Mouse (Mus musculus): ENCODE data around the gene Dcaf15. TPM values are rescaled to one million over a fixed set of nuclear protein-coding genes. Genes with fewer than 3 reads are reported as not detected.

Gene Dcaf15
- polyA plus RNA-seq, 1 experiment from 2014 or later = 8.7 TPM

DNA sequence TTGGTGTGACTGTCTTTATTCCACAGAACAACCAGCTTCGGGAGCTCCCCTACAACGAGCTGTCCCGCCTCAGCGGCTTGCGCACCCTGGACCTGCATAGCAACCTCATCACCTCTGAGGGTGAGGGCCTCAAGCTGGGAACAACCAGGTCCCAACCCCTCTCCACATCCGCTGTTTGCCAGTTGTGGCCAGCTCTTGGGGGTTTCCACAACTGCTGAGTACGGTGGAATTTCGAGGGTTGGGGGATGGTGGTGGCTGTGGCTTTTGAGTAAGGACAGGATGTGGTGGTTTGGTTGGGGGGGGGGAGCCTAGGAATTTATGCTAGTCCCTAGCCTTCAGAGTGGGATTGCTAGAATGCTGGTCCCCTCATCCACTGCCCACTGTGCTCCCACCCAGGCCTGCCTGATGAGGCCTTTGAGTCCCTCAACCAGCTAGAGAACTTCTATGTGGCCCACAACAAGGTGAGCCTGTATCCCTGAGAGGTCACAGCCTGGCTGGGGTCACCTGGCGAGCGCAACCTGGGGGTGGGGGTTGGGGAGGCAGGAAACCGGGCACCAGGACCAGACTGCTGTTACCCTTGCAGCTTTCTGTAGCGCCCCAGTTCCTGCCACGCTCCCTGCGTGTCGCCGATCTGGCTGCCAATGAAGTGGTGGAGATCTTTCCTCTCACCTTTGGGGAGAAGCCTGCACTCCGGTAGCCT, 22.8 kb upstream of the Dcaf15 start:
- no peak overlapping the region for H3K9ac ChIP-seq
- WGBS = 57% methylated on average over 17 of the region's 17 CpGs

DNA sequence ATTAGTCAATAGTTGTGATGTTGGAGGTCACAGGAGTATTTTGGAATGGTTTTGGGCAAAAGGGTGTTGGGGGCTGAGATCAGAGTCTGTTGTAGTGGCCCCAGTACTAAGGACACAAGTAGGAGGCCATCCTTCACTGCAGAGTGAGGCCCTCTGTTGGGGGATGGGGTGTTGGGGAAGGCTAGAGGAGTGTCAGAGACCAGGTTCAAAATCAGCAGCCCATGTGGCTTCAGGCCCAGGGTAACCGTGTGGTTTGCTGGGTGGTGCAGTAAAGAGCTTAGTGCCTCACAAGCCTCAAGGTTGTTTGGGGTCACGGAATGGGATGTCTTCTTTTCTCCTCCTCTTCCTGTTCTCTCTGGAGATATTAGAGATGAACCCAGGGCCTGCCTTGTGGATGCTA, 22.2 kb upstream of the Dcaf15 start:
- 64% methylated on average over 2 of the region's 2 CpGs for WGBS
- no peaks in the 10 kb centered on the region for H3K27me3 ChIP-seq
- H3K4me2 ChIP-seq = no peak overlapping the region
- peaks cover 14% of the 10 kb centered on the region for H3K4me1 ChIP-seq
- no peak overlapping the region for H3K9ac ChIP-seq
- H3K36me3 ChIP-seq = peaks cover 3% of the 10 kb centered on the region; the same call in 1 of the 2 replicates
- ATAC-seq (ENCODE audit: insufficient number of reproducible peaks, low FRiP score, low TSS enrichment, low read depth) = no peak
- H3K9me3 ChIP-seq = no peaks in the 10 kb centered on the region
- H3K27ac ChIP-seq = no peak overlapping the region
- no peak overlapping the region for H3K4me3 ChIP-seq

More for the DNA sequence above, 22.8 kb upstream of the Dcaf15 start:
- Histone ChIP-seq H3K27ac (peak overlapping the region; percentile 59; the same call in 1 of the 2 replicates), H3K4me2 (0 out of 2 replicates have a peak overlapping the region, but pooled peaks have one; percentile 4), H3K4me3 (no peak overlapping the region), H3K4me1 (peaks cover 14% of the 10 kb centered on the region), H3K9me3 (no peaks in the 10 kb centered on the region), H3K27me3 (no peaks in the 10 kb centered on the region), H3K36me3 (peaks cover 9% of the 10 kb centered on the region)
- ATAC-seq (ENCODE audit: insufficient number of reproducible peaks, low FRiP score, low TSS enrichment, low read depth) = no peak

DNA sequence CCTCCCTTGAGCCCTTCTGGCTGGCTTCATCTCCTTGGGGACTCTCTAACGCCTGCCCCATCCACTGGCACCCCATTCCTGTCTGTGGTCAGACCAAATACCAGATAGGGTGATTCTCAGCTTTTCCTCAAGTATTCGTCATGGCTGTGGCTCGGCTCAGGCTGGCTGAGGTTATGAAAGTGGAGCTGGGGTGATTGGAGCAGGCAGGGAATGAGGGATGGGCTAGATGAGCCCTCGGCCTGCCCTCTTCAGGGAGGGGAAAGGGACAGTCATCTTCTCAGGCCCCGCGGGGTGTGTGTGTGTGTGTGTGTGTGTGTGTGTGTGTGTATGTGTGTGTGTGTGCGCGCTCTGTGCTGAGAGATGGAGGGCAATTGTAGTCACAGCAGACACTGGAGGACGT, 21.1 kb upstream of the Dcaf15 start, which contains the start of gene Podnl1:
Podnl1 (plus strand) TSS at position 334 of the 400 bp plus-strand sequence.
- Histone ChIP-seq H3K27ac (no peak within 1 kb of the TSS), H3K36me3 (no peaks in the 10 kb centered on the region), H3K4me2 (no peak within 1 kb of the TSS), H3K9ac (no peak within 1 kb of the TSS), H3K27me3 (no peaks in the 10 kb centered on the region), H3K9me3 (no peaks in the 10 kb centered on the region), H3K4me1 (peaks cover 10% of the 10 kb centered on the region), H3K4me3 (no peak within 1 kb of the TSS)
- ATAC-seq (ENCODE audit: insufficient number of reproducible peaks, low FRiP score, low TSS enrichment, low read depth) = no peak
- 58% methylated on average over 9 of the region's 9 CpGs for WGBS

DNA sequence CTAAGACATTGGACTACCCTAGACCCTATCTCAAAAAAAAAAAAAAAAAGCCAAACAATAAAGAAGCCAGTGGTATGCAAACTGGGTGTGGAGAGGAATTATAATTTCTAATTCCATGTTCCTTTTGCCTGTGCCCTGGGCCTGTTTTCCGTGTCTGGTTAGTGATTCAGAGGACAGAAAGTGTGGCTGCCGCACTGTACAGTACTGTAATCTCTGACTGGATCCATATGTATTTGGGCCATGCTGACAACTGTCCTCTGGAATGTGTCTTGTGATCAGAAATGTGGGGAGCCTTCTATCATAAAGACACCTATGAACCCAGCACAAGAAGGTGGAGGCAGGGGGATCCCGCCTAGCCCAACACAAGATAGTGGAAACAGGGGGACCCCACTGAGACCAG, 17.6 kb upstream of the Dcaf15 start:
- no peak for ATAC-seq (ENCODE audit: insufficient number of reproducible peaks, low FRiP score, low TSS enrichment, low read depth)

DNA sequence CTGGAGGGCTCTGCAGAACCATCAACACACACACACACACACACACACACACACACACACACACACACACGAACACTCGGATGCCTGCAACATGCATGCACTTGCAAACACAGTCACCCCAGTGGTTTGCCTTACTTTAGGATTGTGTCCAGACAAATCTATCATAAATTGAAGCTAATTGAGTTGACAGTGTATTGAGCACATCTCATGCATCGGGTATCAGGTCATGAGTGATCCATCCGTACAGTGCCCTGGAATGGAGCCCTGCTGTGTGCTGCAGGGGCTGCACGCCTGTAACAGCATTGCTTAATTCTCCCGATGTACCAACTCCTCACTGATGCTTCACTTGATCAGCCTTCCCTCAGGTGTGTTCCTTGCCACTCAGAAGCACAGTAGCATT, 11.1 kb upstream of the Dcaf15 start:
- H3K4me2 ChIP-seq = no peak overlapping the region
- no peak overlapping the region for H3K9ac ChIP-seq
- no peaks in the 10 kb centered on the region for H3K27me3 ChIP-seq
- H3K4me3 ChIP-seq = no peak overlapping the region
- H3K9me3 ChIP-seq = no peaks in the 10 kb centered on the region
- WGBS = 70% methylated on average over 6 of the region's 6 CpGs
- H3K4me1 ChIP-seq = no peaks in the 10 kb centered on the region
- H3K36me3 ChIP-seq = no peaks in the 10 kb centered on the region
- no peak for ATAC-seq (ENCODE audit: insufficient number of reproducible peaks, low FRiP score, low TSS enrichment, low read depth)
- H3K27ac ChIP-seq = no peak overlapping the region

More for the DNA sequence above, 17.6 kb upstream of the Dcaf15 start:
- 89% methylated on average over 3 of the region's 3 CpGs for WGBS
- no peaks in the 10 kb centered on the region for H3K9me3 ChIP-seq
- H3K4me2 ChIP-seq = no peak overlapping the region
- 0 out of 2 replicates have a peak, but pooled peaks cover 2% of the 10 kb centered on the region for H3K4me1 ChIP-seq
- H3K9ac ChIP-seq = no peak overlapping the region
- no peaks in the 10 kb centered on the region for H3K27me3 ChIP-seq
- no peak overlapping the region for H3K27ac ChIP-seq
- no peaks in the 10 kb centered on the region for H3K36me3 ChIP-seq
- no peak overlapping the region for H3K4me3 ChIP-seq

DNA sequence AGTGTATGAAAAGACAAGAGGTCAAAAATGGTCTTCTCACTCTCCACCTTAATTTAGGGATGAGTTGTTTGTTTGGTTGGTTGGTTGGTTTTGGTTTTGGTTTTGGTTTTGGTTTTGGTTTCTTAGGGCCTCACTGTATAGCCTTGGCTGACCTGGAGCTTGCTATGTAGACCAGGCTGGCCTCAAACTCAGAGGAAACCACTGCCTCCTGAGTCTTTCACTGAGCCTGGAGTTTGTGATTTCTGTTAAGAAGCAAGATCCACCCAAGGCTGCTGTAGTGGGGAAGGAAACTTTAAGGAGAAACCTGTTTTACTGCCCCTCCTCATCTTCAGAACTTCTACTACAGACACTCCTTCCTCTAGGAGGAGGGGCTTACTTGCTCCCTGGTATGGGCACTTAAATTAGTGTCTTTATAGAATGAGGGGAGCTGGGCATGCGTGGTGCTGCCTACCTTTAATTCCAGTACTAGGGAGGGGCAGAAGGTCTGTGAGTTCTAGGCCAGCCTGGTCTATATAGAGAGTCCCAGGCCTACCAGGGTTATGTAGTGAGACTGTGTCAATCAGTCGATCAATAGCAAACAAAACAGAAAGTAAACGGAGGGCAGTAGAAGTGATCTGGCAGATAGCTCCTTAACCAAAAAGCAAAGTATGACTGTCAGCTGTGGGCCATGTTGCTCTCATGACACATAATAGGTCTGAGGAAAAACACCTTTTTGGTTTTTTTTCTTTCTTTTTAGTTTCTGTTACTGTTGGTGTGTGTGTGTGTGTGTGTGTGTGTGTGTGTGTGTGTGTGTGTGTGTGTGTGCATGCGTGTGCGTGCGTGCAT, 1.9 kb upstream of the Dcaf15 start:
- Histone ChIP-seq H3K9me3 (no peaks in the 10 kb centered on the region), H3K9ac (no peak overlapping the region), H3K4me1 (peaks cover 22% of the 10 kb centered on the region), H3K27ac (no peak overlapping the region), H3K36me3 (peaks cover 15% of the 10 kb centered on the region), H3K27me3 (no peaks in the 10 kb centered on the region), H3K4me3 (no peak overlapping the region), H3K4me2 (no peak overlapping the region)
- WGBS = 83% methylated on average over 6 of the region's 6 CpGs
- ATAC-seq (ENCODE audit: insufficient number of reproducible peaks, low FRiP score, low TSS enrichment, low read depth) = no peak

DNA sequence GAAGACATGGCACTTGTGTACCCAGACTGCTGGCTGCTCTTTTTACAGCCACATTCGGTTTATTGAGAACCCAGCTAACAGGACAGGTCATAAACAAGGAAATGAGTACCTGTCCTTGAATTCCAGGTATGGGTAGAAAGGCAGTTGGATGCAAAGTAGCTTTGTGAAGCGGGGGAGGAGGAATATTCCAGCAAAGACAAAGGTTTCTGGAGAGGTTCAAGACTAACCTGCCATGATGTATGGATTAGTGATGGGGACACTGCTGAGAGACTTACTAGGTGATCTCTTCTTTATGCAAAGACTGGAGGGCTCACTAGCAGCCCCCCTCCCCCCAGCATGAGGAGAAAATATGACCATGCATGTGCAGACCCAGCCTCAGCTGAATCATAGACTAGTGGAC, 1.1 kb upstream of the Dcaf15 start:
- peaks cover 22% of the 10 kb centered on the region for H3K4me1 ChIP-seq
- WGBS = 61% methylated on average over 2 of the region's 2 CpGs
- no peak overlapping the region for H3K27ac ChIP-seq
- no peak for ATAC-seq (ENCODE audit: insufficient number of reproducible peaks, low FRiP score, low TSS enrichment, low read depth)
- H3K4me3 ChIP-seq = no peak overlapping the region
- H3K4me2 ChIP-seq = no peak overlapping the region
- peaks cover 19% of the 10 kb centered on the region for H3K36me3 ChIP-seq
- no peaks in the 10 kb centered on the region for H3K9me3 ChIP-seq
- no peaks in the 10 kb centered on the region for H3K27me3 ChIP-seq
- no peak overlapping the region for H3K9ac ChIP-seq

DNA sequence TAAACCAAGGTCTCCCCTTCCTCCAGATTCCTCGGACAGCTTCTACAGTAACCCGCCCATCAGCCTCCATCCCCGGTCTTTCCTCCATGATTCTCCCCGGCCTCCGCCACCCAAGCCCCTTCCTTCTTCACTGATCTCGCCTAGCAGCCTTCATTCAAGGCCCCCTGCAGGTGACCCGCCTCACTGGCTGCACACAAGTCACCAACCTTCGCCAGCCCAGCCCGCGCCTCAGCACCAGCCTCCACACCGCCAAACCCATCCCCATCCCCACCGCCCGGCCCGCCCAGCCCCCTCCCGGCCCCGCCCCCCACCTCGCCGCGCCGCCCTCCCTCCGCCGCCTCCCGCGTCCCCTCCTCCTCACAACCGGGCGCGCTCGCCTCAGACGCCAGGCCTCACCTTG, 347 bp downstream of the Dcaf15 start:
- peaks cover 29% of the 10 kb centered on the region for H3K36me3 ChIP-seq
- H3K9me3 ChIP-seq = no peaks in the 10 kb centered on the region
- peak; percentile 74 for ATAC-seq (ENCODE audit: insufficient number of reproducible peaks, low FRiP score, low TSS enrichment, low read depth)
- no peaks in the 10 kb centered on the region for H3K27me3 ChIP-seq
- peak overlapping the region; percentile 66 for H3K9ac ChIP-seq
- H3K4me3 ChIP-seq = peak overlapping the region; percentile 70
- H3K4me2 ChIP-seq = peak overlapping the region; percentile 72
- peaks cover 22% of the 10 kb centered on the region for H3K4me1 ChIP-seq
- 0% methylated on average over 13 of the region's 29 CpGs for WGBS
- peak overlapping the region; percentile 91 for H3K27ac ChIP-seq

DNA sequence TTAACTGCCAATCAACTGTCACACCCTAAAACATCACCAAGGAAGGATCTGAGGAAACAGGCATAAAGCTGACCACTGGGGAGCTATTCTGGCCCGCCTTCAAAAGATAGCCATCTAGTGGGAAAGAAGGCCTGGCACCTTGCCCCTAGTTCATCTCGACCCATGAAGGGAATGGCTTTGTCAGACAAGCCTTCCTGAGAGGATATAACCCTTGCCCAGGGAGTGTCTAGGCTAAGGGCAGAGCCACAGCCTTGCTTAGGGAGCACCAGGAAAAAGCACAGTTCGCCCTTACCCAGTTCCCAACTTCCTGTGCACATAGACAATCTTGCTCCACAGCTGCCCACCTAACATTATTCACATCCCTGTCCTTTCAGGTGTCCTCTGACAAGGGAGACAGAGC, 967 bp downstream of the Dcaf15 start:
- Histone ChIP-seq H3K4me2 (peak overlapping the region; percentile 72), H3K27me3 (no peaks in the 10 kb centered on the region), H3K4me3 (peak overlapping the region; percentile 70), H3K27ac (peak overlapping the region; percentile 91; the same call in 1 of the 2 replicates), H3K9me3 (no peaks in the 10 kb centered on the region), H3K36me3 (peaks cover 34% of the 10 kb centered on the region), H3K4me1 (peaks cover 22% of the 10 kb centered on the region), H3K9ac (peak overlapping the region; percentile 66)
- no peak for ATAC-seq (ENCODE audit: insufficient number of reproducible peaks, low FRiP score, low TSS enrichment, low read depth)
- 44% methylated on average over 3 of the region's 3 CpGs for WGBS

DNA sequence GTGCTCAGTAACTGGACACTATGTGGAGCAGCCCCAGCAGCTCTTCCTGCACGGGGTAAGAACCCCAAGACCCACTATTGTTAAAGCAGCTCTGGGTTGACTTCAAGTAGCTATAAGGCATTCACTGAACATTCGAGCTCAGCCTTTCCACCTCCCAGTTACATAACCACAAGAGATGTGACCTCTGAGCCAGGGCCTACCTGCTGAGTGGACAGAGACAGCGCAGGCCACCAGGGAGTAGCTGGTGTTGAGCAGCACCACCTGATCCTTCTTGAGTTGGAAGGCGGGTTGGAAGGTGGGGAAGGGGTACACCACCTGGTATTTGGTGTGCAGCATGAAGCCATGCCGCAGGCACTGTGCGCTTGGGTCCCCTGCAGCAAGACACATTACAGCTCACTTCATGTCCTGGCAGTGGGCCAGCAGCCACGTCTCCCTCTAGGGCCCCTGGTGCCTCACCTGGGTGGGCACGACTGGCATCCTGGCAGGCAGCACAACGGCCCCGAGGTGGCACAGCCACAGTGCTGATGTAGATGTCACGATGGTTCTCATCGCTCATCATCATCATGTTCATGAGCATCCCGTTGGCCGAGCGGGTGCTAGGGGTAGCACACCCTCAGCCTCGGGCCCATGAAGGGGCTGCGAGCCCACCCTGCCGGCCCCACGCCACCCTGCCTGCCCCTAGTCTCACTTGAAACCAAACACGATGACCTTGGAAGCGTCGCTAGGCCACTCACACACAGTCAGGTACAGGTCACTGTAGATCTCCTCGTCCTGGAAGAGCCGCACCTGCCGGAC, 2.9 kb downstream of the Dcaf15 start:
- peaks cover 54% of the 10 kb centered on the region for H3K36me3 ChIP-seq
- peaks cover 22% of the 10 kb centered on the region for H3K4me1 ChIP-seq
- WGBS = 89% methylated on average over 25 of the region's 25 CpGs
- H3K27ac ChIP-seq = no peak overlapping the region; the same call in 1 of the 2 replicates
- H3K4me3 ChIP-seq = no peak overlapping the region
- H3K27me3 ChIP-seq = no peaks in the 10 kb centered on the region
- ATAC-seq (ENCODE audit: insufficient number of reproducible peaks, low FRiP score, low TSS enrichment, low read depth) = no peak
- no peak overlapping the region for H3K9ac ChIP-seq
- H3K4me2 ChIP-seq = no peak overlapping the region
- no peaks in the 10 kb centered on the region for H3K9me3 ChIP-seq

DNA sequence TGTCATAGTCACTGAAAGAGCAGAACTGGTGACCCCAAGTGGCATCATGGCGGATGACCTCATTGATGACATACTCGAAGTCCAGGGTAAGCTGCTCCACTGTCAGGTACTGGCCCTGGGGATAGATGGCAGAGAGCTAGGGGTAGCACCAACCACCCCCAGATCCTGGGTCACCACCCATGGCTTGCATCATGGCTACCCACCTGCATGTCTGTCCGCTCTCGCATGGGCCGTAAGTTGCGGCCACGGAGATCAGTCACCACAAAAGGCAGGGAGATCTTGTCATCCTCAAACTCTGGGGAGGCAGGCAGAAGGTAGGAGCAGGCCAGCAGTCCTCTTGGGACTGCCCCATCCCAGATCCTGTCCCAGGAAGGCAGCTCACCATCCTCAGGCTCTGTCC, 6.2 kb downstream of the Dcaf15 start:
- peaks cover 14% of the 10 kb centered on the region for H3K4me1 ChIP-seq
- WGBS = 92% methylated on average over 7 of the region's 7 CpGs
- H3K4me2 ChIP-seq = no peak overlapping the region
- H3K36me3 ChIP-seq = peaks cover 85% of the 10 kb centered on the region
- H3K27ac ChIP-seq = no peak overlapping the region
- no peaks in the 10 kb centered on the region for H3K9me3 ChIP-seq
- no peaks in the 10 kb centered on the region for H3K27me3 ChIP-seq
- no peak for ATAC-seq (ENCODE audit: insufficient number of reproducible peaks, low FRiP score, low TSS enrichment, low read depth)
- no peak overlapping the region for H3K4me3 ChIP-seq
- no peak overlapping the region for H3K9ac ChIP-seq

Data from limb, embryonic 15.5 days (tissue).